Mouse (Mus musculus) lung, embryonic 14.5 days (tissue): ENCODE measurements at regions not wholly inside any gene's neighbourhood (a gene's known extent, or its start where the extent isn't known, plus 50 kb on each side); places are given as distances from the start of the nearest gene placed in this dataset.

Experiments used
- ATAC-seq: fragments of 200-750 bp; cut with Nextera tagmentation; 2 replicates; pipeline ENCODE4 v1.8.0; 2017; ENCODE audit warnings: mild to moderate bottlenecking, moderate TSS enrichment, moderate library complexity; ENCODE audit not compliant: insufficient read depth
- DNase-seq: peaks from one replicate; pipeline ENCODE4 v3.0.0-alpha.2; 2015
- H3K27ac ChIP-seq: fragments of 300-500 bp; sonication (generic); 2 replicates; pipeline ENCODE4 v1.5.1; 2014; ENCODE audit warnings: low read depth, mild to moderate bottlenecking, moderate library complexity
- H3K27me3 ChIP-seq: fragments of 300-500 bp; sonication (generic); 2 replicates; pipeline ENCODE4 v1.6.1; 2014; ENCODE audit warnings: low read length, control low read depth; ENCODE audit not compliant: insufficient read depth
- H3K36me3 ChIP-seq: fragments of 300-500 bp; sonication (generic); 2 replicates; pipeline ENCODE4 v1.6.1; 2014; ENCODE audit warnings: control low read depth; ENCODE audit not compliant: insufficient read depth
- H3K4me1 ChIP-seq: fragments of 300-500 bp; sonication (generic); 2 replicates; pipeline ENCODE4 v1.6.1; 2014; ENCODE audit warnings: antibody characterized with exemption, control low read depth; ENCODE audit not compliant: insufficient read depth
- H3K4me2 ChIP-seq: fragments of 300-500 bp; sonication (generic); 2 replicates; pipeline ENCODE4 v1.6.1; 2014; ENCODE audit warnings: mild to moderate bottlenecking
- H3K4me3 ChIP-seq: fragments of 300-500 bp; sonication (generic); 2 replicates; pipeline ENCODE4 v1.5.1; 2014; ENCODE audit warnings: low read depth, low read length
- H3K9ac ChIP-seq: fragments of 300-500 bp; sonication (generic); 2 replicates; pipeline ENCODE4 v1.6.1; 2014
- H3K9me3 ChIP-seq: fragments of 300-500 bp; sonication (generic); 2 replicates; pipeline ENCODE4 v1.6.1; 2016; ENCODE audit warnings: low read depth, low read length, control low read depth
- CTCF ChIP-seq: IDR thresholded peaks from 2 replicates; pipeline ENCODE4 v1.5.1; 2016; ENCODE audit warnings: antibody characterized with exemption, low read depth
- WGBS: fragments of 180-500 bp; shearing (Covaris S2); extraction: QIAGEN DNeasy Blood & Tissue Kit; methylation state at CpG from one replicate; pipeline ENCODE4 v1.1.7; 2014; 5-methylcytosine and 5-hydroxymethylcytosine counted together

DNA sequence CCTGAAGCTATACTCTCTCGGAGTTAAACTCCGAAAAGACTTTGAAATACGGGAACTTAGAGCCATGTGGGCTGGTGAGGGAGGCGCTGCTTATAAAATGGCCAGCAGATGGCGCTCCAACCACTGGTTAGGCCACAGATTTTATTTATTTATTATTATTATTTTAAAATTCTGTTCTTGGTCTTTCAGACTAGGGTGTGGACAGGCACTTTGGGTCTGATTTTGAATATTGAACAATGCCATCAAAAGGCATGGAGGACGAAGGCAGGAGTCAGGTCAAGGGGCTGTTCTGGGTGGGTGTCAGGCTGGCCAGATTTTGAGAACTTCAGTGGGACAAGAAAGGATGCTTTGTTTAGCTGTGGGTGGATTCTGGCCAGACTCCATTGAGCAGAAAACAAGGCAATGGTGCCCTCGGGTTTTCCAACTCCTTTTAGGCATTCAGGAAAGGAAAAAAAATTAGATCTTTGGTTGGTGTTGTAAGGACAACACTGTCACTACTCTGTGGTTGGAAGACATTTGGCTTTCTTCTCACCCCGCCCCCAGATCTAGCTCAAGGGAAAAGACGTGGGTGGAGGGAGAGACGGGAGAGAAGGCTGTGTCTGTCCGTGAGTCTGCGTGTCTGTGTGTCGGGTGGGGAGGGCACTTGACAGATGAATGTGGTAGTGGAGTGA, 319.5 kb downstream of the Med13l start:
- no peaks in the 10 kb centered on the region for H3K9me3 ChIP-seq
- DNase-seq (peak; percentile 96), ATAC-seq (peak; percentile 54)
- TF ChIP-seq CTCF: peak; percentile 80
- H3K9ac ChIP-seq: no peak overlapping the region
- peaks cover 2% of the 10 kb centered on the region; the same call in 1 of the 2 replicates for H3K27me3 ChIP-seq
- peak overlapping the region; percentile 79 for H3K27ac ChIP-seq
- 10% methylated on average over 13 of the region's 13 CpGs for WGBS
- H3K36me3 ChIP-seq: no peaks in the 10 kb centered on the region
- peak overlapping the region; percentile 41 for H3K4me2 ChIP-seq
- peaks cover 5% of the 10 kb centered on the region for H3K4me1 ChIP-seq
- H3K4me3 ChIP-seq: no peak overlapping the region

DNA sequence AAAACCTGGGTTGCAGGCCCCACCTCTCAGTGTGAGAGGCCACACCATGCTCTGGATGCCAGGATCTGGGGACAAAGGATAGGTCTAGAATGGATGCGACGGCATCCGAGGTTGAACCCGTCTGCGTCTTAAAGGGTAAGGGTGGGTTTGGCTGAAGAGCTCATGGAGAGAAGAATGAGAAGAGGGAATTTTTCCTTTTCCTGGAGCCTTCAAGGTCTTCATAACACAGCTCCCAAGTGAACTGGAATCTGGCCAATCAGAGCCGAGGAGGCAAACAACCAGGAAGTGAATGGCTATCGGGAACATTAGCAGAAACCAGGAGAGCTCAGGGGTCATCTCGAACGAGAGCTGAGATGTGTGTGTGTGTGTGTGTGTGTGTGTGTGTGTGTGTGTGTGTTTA, 320.1 kb downstream of the Med13l start:
- Histone ChIP-seq H3K36me3 (no peaks in the 10 kb centered on the region), H3K9ac (no peak overlapping the region), H3K9me3 (no peaks in the 10 kb centered on the region), H3K4me3 (no peak overlapping the region), H3K27ac (peak overlapping the region; percentile 79), H3K4me1 (peaks cover 5% of the 10 kb centered on the region), H3K4me2 (peak overlapping the region; percentile 41), H3K27me3 (no peaks in the 10 kb centered on the region)
- DNase-seq (peak; percentile 86), ATAC-seq (peak; percentile 33)
- TF ChIP-seq CTCF: no peak
- WGBS: 35% methylated on average over 9 of the region's 9 CpGs

DNA sequence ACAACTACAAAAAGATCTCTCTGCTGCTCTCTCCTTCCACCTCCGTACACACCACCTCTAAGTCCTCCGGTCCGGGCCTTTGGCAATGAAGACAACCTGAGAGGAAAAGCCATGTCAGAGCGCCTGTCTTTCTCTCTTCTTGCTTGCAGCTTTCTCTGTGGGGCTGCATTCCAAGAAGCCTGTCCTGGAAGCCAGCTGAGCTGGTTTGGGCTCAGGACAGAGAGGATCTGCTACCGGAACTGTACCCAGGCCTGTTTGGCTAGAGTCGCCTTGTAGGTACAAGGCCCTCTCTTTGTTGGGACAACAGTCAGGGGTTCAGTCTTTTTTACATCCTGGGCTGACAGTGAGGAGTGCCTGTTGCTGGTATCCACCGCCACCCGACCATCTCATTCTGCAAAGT, 321.4 kb downstream of the Med13l start:
- ATAC-seq: no peak

DNA sequence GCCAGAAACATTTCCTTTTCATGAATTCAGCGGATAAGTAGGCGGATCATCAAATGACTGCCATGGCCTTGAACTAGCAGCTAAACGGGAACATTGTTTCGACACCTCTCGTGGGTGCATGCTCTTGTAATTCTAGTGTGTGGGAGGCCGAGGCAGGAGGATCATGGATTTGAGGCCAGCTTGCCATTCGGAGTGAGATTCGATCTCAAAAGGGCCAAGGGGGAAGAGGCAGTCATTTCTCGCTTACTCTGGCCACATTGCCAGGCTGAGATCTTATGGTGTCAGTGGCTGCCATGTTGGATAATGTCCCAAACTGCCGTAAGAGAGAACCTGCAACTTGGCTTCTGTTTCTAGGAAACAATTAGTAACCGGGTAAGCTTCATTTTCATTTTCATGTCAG, 327.7 kb downstream of the Med13l start:
- no peaks in the 10 kb centered on the region for H3K4me1 ChIP-seq
- DNase-seq (no peak), ATAC-seq (no peak)
- H3K9me3 ChIP-seq: no peaks in the 10 kb centered on the region
- no peaks in the 10 kb centered on the region for H3K27me3 ChIP-seq
- WGBS: 87% methylated on average over 11 of the region's 11 CpGs
- TF ChIP-seq CTCF: no peak
- no peak overlapping the region for H3K27ac ChIP-seq
- no peak overlapping the region for H3K4me2 ChIP-seq
- H3K4me3 ChIP-seq: no peak overlapping the region
- H3K36me3 ChIP-seq: no peaks in the 10 kb centered on the region
- H3K9ac ChIP-seq: no peak overlapping the region

More for the DNA sequence above, 321.4 kb downstream of the Med13l start:
- H3K4me3 ChIP-seq: no peak overlapping the region
- H3K4me2 ChIP-seq: no peak overlapping the region
- 91% methylated on average over 8 of the region's 8 CpGs for WGBS
- TF ChIP-seq CTCF: no peak
- no peaks in the 10 kb centered on the region for H3K27me3 ChIP-seq
- peaks cover 5% of the 10 kb centered on the region for H3K4me1 ChIP-seq
- no peak overlapping the region for H3K27ac ChIP-seq
- no peak overlapping the region for H3K9ac ChIP-seq
- H3K36me3 ChIP-seq: no peaks in the 10 kb centered on the region
- no peak for DNase-seq
- no peaks in the 10 kb centered on the region for H3K9me3 ChIP-seq

DNA sequence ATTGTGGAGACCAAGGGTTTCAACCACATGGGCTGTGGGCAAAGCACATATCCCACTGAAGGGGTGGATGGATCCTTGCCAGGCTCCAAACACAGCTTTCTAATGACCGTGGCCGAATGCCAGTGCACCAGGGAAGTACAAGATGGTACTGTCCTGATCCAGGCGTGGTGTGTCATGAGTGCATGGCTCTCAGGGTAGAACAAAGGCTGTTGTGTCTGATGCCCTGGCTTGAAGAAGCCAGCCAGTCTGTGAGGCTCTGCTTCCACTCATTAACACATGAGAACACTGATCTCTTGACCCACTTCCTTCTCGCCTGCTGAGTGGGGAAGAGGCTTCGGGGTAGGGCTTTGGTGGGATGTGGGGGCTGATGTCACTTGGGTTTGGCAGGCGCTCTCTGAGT, 330.7 kb downstream of the Med13l start:
- Histone ChIP-seq H3K9me3 (no peaks in the 10 kb centered on the region), H3K4me3 (no peak overlapping the region), H3K9ac (no peak overlapping the region), H3K27ac (no peak overlapping the region), H3K4me1 (no peaks in the 10 kb centered on the region), H3K36me3 (no peaks in the 10 kb centered on the region), H3K27me3 (no peaks in the 10 kb centered on the region), H3K4me2 (no peak overlapping the region)
- ATAC-seq (no peak), DNase-seq (peak; percentile 27)
- TF ChIP-seq CTCF: no peak
- WGBS: 65% methylated on average over 6 of the region's 6 CpGs

DNA sequence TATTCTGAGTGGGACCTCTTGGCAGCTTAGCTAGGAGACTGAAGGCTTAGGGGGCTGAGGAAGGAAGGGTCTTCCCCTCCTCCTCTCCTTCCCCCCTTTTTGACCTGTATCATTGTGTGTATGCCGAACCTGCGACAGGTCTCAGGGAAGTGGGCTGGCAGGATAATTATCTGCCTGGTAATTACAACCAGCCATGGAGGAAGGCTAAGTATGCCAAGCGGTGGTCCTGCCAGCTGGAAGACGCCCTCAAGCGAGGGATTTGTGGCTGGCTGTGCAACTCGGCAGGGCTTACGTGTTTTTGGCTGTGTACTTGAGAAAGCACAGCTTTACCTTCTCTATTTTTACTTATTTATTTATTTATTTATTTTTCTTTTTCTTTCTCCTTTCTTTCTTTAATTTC, 347.7 kb downstream of the Med13l start:
- ATAC-seq: no peak

DNA sequence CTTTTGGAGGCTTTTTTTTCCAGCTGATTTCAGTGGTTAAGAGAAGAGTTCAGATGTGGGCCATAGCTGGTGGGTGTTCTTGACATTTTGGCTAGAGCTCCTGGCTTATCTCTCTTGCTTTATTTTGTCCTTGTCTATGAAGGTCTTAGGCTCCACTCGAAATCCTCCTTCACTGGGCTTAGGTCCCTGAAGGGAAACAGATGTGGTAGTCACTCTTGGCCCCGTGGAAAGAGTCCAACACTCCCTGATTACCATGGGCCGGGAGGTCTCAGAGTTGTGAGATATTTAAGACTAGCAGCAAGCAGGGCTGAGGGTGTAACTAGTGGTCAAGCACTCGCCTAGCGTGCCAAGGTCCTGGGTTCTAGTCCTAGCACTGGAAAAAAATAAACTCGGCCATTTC, 349.3 kb downstream of the Med13l start:
- H3K9ac ChIP-seq: no peak overlapping the region
- H3K27ac ChIP-seq: no peak overlapping the region
- no peak for DNase-seq
- no peaks in the 10 kb centered on the region for H3K36me3 ChIP-seq
- no peaks in the 10 kb centered on the region for H3K27me3 ChIP-seq
- no peak for TF ChIP-seq CTCF
- H3K4me2 ChIP-seq: no peak overlapping the region
- H3K4me1 ChIP-seq: no peaks in the 10 kb centered on the region
- no peak overlapping the region for H3K4me3 ChIP-seq
- WGBS: 66% methylated on average over 6 of the region's 6 CpGs
- no peak for ATAC-seq
- H3K9me3 ChIP-seq: no peaks in the 10 kb centered on the region

More for the DNA sequence above, 347.7 kb downstream of the Med13l start:
- Histone ChIP-seq H3K4me2 (no peak overlapping the region), H3K9ac (no peak overlapping the region), H3K4me3 (no peak overlapping the region), H3K36me3 (no peaks in the 10 kb centered on the region), H3K27me3 (no peaks in the 10 kb centered on the region), H3K9me3 (no peaks in the 10 kb centered on the region), H3K27ac (no peak overlapping the region), H3K4me1 (no peaks in the 10 kb centered on the region)
- no peak for DNase-seq
- 60% methylated on average over 7 of the region's 7 CpGs for WGBS
- TF ChIP-seq CTCF: no peak
